Mouse (Mus musculus) C2C12 (cell line): Measurements from ENCODE around the gene Tbc1d10a.

ENCODE experiments used
- CEBPB ChIP-seq: IDR thresholded peaks from one replicate; pipeline ENCODE4 v1.6.1; 2011; ENCODE audit warnings: low read depth, mild to moderate bottlenecking, control low read depth, moderate library complexity
- CTCF ChIP-seq: IDR thresholded peaks from one replicate; pipeline ENCODE4 v1.5.1; 2011; ENCODE audit not compliant: control insufficient read depth, insufficient read depth, insufficient read length
- MAX ChIP-seq: IDR thresholded peaks from one replicate; pipeline ENCODE4 v1.6.1; 2011; ENCODE audit warnings: mild to moderate bottlenecking, control low read depth
- MYOD1 ChIP-seq: IDR thresholded peaks from one replicate; pipeline ENCODE4 v1.6.1; 2011; ENCODE audit warnings: low read depth; ENCODE audit not compliant: control insufficient read depth, insufficient read length
- MYOG ChIP-seq: IDR thresholded peaks from one replicate; pipeline ENCODE4 v1.6.1; 2011; ENCODE audit not compliant: control insufficient read depth, insufficient read length; ENCODE audit errors: extremely low read depth
- USF1 ChIP-seq: IDR thresholded peaks from one replicate; pipeline ENCODE4 v1.6.1; 2011; ENCODE audit warnings: low read depth, mild to moderate bottlenecking, control low read depth, moderate library complexity

DNA sequence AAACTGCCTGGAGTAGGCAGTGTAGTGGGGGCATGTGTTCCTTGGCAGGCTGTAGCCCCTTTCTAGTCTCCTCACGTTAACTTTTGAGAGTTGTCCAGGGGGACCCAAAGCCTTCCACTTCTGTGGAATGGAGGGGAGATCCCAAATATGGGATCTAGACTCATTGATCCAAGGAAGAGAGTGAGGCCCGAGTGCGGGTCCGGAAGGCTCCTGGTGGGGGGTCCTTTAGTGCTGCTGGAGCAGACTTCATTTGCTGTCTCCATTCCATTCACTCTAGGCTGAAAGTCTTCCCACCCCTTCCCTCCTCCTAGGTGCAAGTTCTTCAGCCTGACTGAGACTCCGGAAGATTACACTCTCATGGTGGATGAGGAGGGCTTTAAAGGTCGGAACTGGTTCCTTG is 32.0 kb downstream of the Tbc1d10a start:
- TF ChIP-seq CTCF (no peak), USF1 (no peak), MYOD1 (no peak), MYOG (no peak), MAX (no peak), CEBPB (no peak)
